Mouse (Mus musculus) liver, postnatal 0 days (tissue): ENCODE measurements at regions not wholly inside any gene's neighbourhood (a gene's known extent, or its start where the extent isn't known, plus 50 kb on each side); places are given as distances from the start of the nearest gene placed in this dataset.

Experiments
- CTCF ChIP-seq: sonication (generic); IDR thresholded peaks from 2 replicates; pipeline ENCODE4 v1.5.1; 2016; ENCODE audit warnings: antibody characterized with exemption, low read depth
- EP300 ChIP-seq: IDR thresholded peaks from 2 replicates; pipeline ENCODE4 v1.6.1; 2016; ENCODE audit warnings: antibody characterized with exemption, low read depth, mild to moderate bottlenecking

DNA sequence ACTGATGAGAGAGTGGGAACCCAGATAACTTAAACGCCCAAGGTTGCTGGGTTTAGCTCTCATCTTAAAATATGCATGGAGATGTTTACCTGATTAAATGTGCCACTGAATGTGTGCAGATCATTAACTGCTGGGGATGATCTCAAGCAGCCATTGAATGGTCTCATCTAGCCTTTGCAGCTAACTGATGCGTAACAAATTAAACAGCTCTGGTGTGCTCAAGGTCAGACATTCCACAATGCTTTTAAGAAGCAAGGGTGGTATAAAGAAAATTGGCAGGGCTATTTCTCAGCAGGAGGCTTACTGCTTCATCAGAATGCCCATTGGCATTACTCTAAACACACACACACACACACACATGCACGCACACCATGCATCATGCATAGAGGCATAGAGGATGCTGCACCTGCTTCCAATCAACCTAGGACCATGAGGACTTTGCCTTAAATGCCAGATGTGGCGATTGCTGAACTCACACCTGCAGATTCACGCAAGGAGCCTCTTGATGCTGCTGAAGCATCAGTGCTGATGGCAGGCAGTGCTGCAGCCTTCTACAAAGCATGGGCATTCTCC lies 333.4 kb downstream of the Ice1 start:
- no peak for TF ChIP-seq CTCF
- TF ChIP-seq EP300: no peak
